ENCODE assay signal across 17 mouse cellular contexts in the genomic region with DNA sequence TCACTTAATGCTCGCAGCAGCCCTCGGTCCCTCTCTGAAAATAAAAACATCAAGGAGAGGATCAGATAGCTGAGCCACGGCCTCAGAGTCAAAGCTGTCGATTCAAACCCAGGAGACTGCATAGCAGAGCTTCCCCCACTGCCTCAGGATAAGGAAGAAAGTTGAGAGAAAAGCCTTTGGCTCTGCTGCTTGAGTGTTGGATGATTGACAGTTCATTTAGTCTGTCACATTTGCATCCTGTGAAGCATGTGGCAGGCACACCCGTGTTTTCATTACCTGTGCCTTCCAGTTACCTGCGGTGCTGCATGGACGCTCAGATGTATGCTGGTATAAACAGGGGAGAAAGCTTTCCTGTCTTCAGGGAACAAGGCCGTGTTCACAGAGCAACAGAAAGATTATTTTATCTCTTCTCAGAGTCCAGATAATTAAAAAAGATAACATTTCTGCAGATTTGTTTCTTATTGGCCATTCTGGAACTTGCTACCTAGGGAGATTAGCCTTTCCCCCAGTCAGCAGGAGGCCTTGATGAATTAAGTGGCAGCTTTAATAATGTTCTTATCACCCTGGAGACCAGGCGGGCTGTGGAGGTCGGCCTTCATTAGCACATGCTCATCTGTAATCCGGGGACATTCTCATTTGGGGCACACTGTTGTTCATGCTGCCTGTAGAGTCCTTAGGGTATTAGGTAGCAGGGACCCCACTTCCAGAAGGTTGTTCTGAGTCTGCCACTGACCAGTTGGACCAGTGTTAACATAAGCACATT.
DNase-seq lines count a peak whose midpoint lies in the region; ATAC-seq and TF ChIP-seq lines count a peak whose summit lies in the region.
"Had no signal": no experiment of that assay in that cellular context is flagged by ENCODE, and none has a peak within 500 bp of the region (broad histone marks: within the 10 kb centered on the region; RNA-seq: fewer than 3 reads in every experiment).

No protein-coding gene starts in this region.

- no peak for ATAC-seq in hindbrain, embryonic 12.5 days (ENCODE audit: low FRiP score)
- ATAC-seq in midbrain, embryonic 13.5 days, result peak; percentile 56; the same call in 1 of the 2 replicates

- peak; percentile 32; the same call in 1 of the 2 replicates for TF ChIP-seq EP300 in ES-Bruce4 (IDR thresholded peaks at IDR 0.05; ENCODE audit: insufficient read depth, low read depth, low read length)

- H3K9me3 ChIP-seq in ES-Bruce4 (replicated peaks; ENCODE audit: control insufficient read depth, insufficient read depth, low read length, poor library complexity, severe bottlenecking) (peaks cover 11% of the 10 kb centered on the region), ES-E14 (ENCODE audit: control insufficient read depth, insufficient read depth, low read depth, low read length) (peaks cover 2% of the 10 kb centered on the region; the same call in 1 of the 2 replicates)
- H3K9me3 ChIP-seq in hindbrain, embryonic 12.5 days (replicated peaks), result no peaks in the 10 kb centered on the region
- no peaks in the 10 kb centered on the region for H3K9me3 ChIP-seq in midbrain, embryonic 13.5 days
- H3K9me3 ChIP-seq: embryonic facial prominence, embryonic 15.5 days; limb, embryonic 12.5 days; neural tube, embryonic 12.5 days; stomach, embryonic 15.5 days had no signal

- no peak overlapping the region for H3K4me2 ChIP-seq in hindbrain, embryonic 12.5 days (replicated peaks)
- no peak overlapping the region for H3K4me2 ChIP-seq in midbrain, embryonic 13.5 days (replicated peaks)
- H3K4me2 ChIP-seq: embryonic facial prominence, embryonic 15.5 days; heart, embryonic 11.5 days; limb, embryonic 12.5 days; neural tube, embryonic 12.5 days; stomach, embryonic 15.5 days had no signal

- no peak for TF ChIP-seq POLR2A in ES-Bruce4 (IDR thresholded peaks at IDR 0.05; ENCODE audit: insufficient read depth, low read length)

- peak overlapping the region; percentile 98 for H3K27ac ChIP-seq in ES-Bruce4 (ENCODE audit: insufficient read depth, low read length)
- peak overlapping the region; percentile 93 for H3K27ac ChIP-seq in ES-E14 (ENCODE audit: insufficient read depth, low read depth, low read length, poor library complexity, severe bottlenecking)
- peak overlapping the region; percentile 64; the same call in 1 of the 2 replicates for H3K27ac ChIP-seq in hindbrain, embryonic 12.5 days
- peak overlapping the region; percentile 51 for H3K27ac ChIP-seq in midbrain, embryonic 13.5 days
- H3K27ac ChIP-seq: embryonic facial prominence, embryonic 15.5 days; limb, embryonic 12.5 days; liver, embryonic 14.5 days; neural tube, embryonic 12.5 days; stomach, embryonic 15.5 days had no signal

- H3K4me1 ChIP-seq in ES-Bruce4 (ENCODE audit: control insufficient read depth, insufficient read depth, low read length) (peaks cover 10% of the 10 kb centered on the region), ES-E14 (ENCODE audit: control insufficient read depth in 2 of 2, insufficient read depth in 2 of 2, low read length in 2 of 2, poor library complexity in 1 of 2) (peaks cover 2 to 19% of the 10 kb centered on the region in 2 experiments; a peak in 2 of 4 replicates)
- peaks cover 17% of the 10 kb centered on the region for H3K4me1 ChIP-seq in hindbrain, embryonic 12.5 days
- H3K4me1 ChIP-seq in midbrain, embryonic 13.5 days (replicated peaks), result peaks cover 17% of the 10 kb centered on the region
- H3K4me1 ChIP-seq: limb, embryonic 12.5 days; stomach, embryonic 15.5 days had no signal

- no peak overlapping the region for H3K9ac ChIP-seq in ES-Bruce4 (ENCODE audit: low read depth, poor library complexity, severe bottlenecking)
- H3K9ac ChIP-seq in ES-E14 (ENCODE audit: insufficient read depth, low read depth, low read length, poor library complexity, severe bottlenecking), result no peak overlapping the region
- no peak overlapping the region for H3K9ac ChIP-seq in hindbrain, embryonic 12.5 days
- no peak overlapping the region for H3K9ac ChIP-seq in midbrain, embryonic 13.5 days (replicated peaks)
- H3K9ac ChIP-seq: embryonic facial prominence, embryonic 15.5 days; limb, embryonic 12.5 days; liver, embryonic 14.5 days; neural tube, embryonic 12.5 days; stomach, embryonic 15.5 days had no signal

- H3K4me3 ChIP-seq in ES-Bruce4 (ENCODE audit: low read depth, low read length), result no peak overlapping the region
- H3K4me3 ChIP-seq in ES-E14 (ENCODE audit: insufficient read depth in 1 of 2, low read depth in 1 of 2, low read length in 2 of 2, poor library complexity in 1 of 2, severe bottlenecking in 1 of 2), result no peak overlapping the region
- H3K4me3 ChIP-seq in hindbrain, embryonic 12.5 days, result no peak overlapping the region
- H3K4me3 ChIP-seq in midbrain, embryonic 13.5 days (replicated peaks), result no peak overlapping the region
- H3K4me3 ChIP-seq: embryonic facial prominence, embryonic 15.5 days; limb, embryonic 12.5 days; neural tube, embryonic 12.5 days; stomach, embryonic 15.5 days had no signal

- no peak for TF ChIP-seq CTCF in ES-Bruce4 (IDR thresholded peaks at IDR 0.05; ENCODE audit: low read depth, low read length)

- in situ Hi-C loops in ES-E14 (cut with MboI; ENCODE audit: low sequenced_read_pairs in 2 of 2, unreplicated experiment in 2 of 2), result no loop called here

- H3K36me3 ChIP-seq in ES-Bruce4 (ENCODE audit: control insufficient read depth, insufficient read depth, low read length, poor library complexity, severe bottlenecking) (no peaks in the 10 kb centered on the region), ES-E14 (ENCODE audit: control insufficient read depth, insufficient read depth, low read length, poor library complexity, severe bottlenecking) (peaks cover 9% of the 10 kb centered on the region; the same call in 1 of the 2 replicates)
- H3K36me3 ChIP-seq in hindbrain, embryonic 12.5 days, result no peaks in the 10 kb centered on the region
- H3K36me3 ChIP-seq in midbrain, embryonic 13.5 days, result no peaks in the 10 kb centered on the region
- H3K36me3 ChIP-seq: embryonic facial prominence, embryonic 15.5 days; limb, embryonic 12.5 days; neural tube, embryonic 12.5 days; stomach, embryonic 15.5 days had no signal

- no peaks in the 10 kb centered on the region for H3K27me3 ChIP-seq in ES-Bruce4 (ENCODE audit: control insufficient read depth, insufficient read depth, low read length, poor library complexity, severe bottlenecking)
- no peaks in the 10 kb centered on the region for H3K27me3 ChIP-seq in hindbrain, embryonic 12.5 days
- H3K27me3 ChIP-seq in midbrain, embryonic 13.5 days, result no peaks in the 10 kb centered on the region
- H3K27me3 ChIP-seq: embryonic facial prominence, embryonic 15.5 days; limb, embryonic 12.5 days; neural tube, embryonic 12.5 days; stomach, embryonic 15.5 days had no signal

- DNase-seq in ES-E14 (ENCODE audit: low read depth, low spot score), result peak; percentile 47
- no peak for DNase-seq in frontal cortex, postnatal 10 days (ENCODE audit: low spot score in 2 of 2)
- no peak for DNase-seq in adrenal gland, adult 2 months
- no peak for DNase-seq in adrenal gland, adult 18-20 months (ENCODE audit: low spot score in 2 of 2)
- no peak for DNase-seq in spleen, postnatal 10 days (ENCODE audit: low spot score in 2 of 2)
- DNase-seq: cerebellum, adult 8-10 months; gastrocnemius, postnatal 36 days; kidney, adult 2 months had no signal

- whole genome bisulfite sequencing in hindbrain, embryonic 12.5 days, result 35% methylated on average over 11 of the region's 11 CpGs
- 9% methylated on average over 11 of the region's 11 CpGs for WGBS in midbrain, embryonic 13.5 days

TF ChIP-seq in ES-E14, 5 proteins besides CTCF, POLR2A, EP300 and RAD21:
- TF ChIP-seq CHD2 (IDR thresholded peaks at IDR 0.05; ENCODE audit: low read depth, low read length), result no peak
- no peak for TF ChIP-seq ZC3H11A (IDR thresholded peaks at IDR 0.05; ENCODE audit: borderline replicate concordance, low read depth, low read length)
- no peak for TF ChIP-seq HCFC1 (IDR thresholded peaks at IDR 0.05; ENCODE audit: borderline replicate concordance, insufficient read depth, low read length)
- TF ChIP-seq ZNF384 (IDR thresholded peaks at IDR 0.05; ENCODE audit: low read depth, low read length), result no peak
- no peak for TF ChIP-seq MAFK (IDR thresholded peaks at IDR 0.05; ENCODE audit: insufficient read depth, low read depth, low read length)
TF ChIP-seq in ES-E14: peak in this region for 0.
